Mouse (Mus musculus): ENCODE measurements around the gene Tmem145.

Gene Tmem145

GRCm38 (mm10) chr7:25275555-25276298, 30.2 kb upstream of the Tmem145 start:
- DNase-seq (ENCODE audit: extremely low read depth, low read depth, low spot score): no peak

GRCm38 (mm10) chr7:25277405-25277804, 28.5 kb upstream of the Tmem145 start:
- DNase-seq (ENCODE audit: extremely low read depth, low read depth, low spot score): no peak

GRCm38 (mm10) chr7:25277998-25278340, 27.9 kb upstream of the Tmem145 start:
- no peak for DNase-seq (ENCODE audit: extremely low read depth, low read depth, low spot score)

- no peak for DNase-seq (ENCODE audit: extremely low read depth, low read depth, low spot score)
These were observed 27.4 kb upstream of the Tmem145 start for GRCm38 (mm10) chr7:25278341-25279075.

- DNase-seq (ENCODE audit: extremely low read depth, low read depth, low spot score): no peak
These were observed 26.6 kb upstream of the Tmem145 start for GRCm38 (mm10) chr7:25279076-25279860.

- no peak for DNase-seq (ENCODE audit: extremely low read depth, low read depth, low spot score)
These were observed 25.8 kb upstream of the Tmem145 start for GRCm38 (mm10) chr7:25279861-25280791.

GRCm38 (mm10) chr7:25281166-25281733, 24.7 kb upstream of the Tmem145 start:
- DNase-seq (ENCODE audit: extremely low read depth, low read depth, low spot score): no peak

- DNase-seq (ENCODE audit: extremely low read depth, low read depth, low spot score): no peak
These were observed 23.9 kb upstream of the Tmem145 start for GRCm38 (mm10) chr7:25281734-25282601.

- no peak for DNase-seq (ENCODE audit: extremely low read depth, low read depth, low spot score)
These were observed 23.1 kb upstream of the Tmem145 start for GRCm38 (mm10) chr7:25282731-25283211.

GRCm38 (mm10) chr7:25283637-25284036, 22.3 kb upstream of the Tmem145 start:
- no peak for DNase-seq (ENCODE audit: extremely low read depth, low read depth, low spot score)

GRCm38 (mm10) chr7:25284171-25284570, 21.7 kb upstream of the Tmem145 start:
- DNase-seq (ENCODE audit: extremely low read depth, low read depth, low spot score): no peak

- DNase-seq (ENCODE audit: extremely low read depth, low read depth, low spot score): no peak
These were observed 21.1 kb upstream of the Tmem145 start for GRCm38 (mm10) chr7:25284766-25285165.

- DNase-seq (ENCODE audit: extremely low read depth, low read depth, low spot score): no peak
These were observed 20.2 kb upstream of the Tmem145 start for GRCm38 (mm10) chr7:25285511-25286238.

- no peak for DNase-seq (ENCODE audit: extremely low read depth, low read depth, low spot score)
These were observed 18.9 kb upstream of the Tmem145 start for GRCm38 (mm10) chr7:25286989-25287388.

- DNase-seq (ENCODE audit: extremely low read depth, low read depth, low spot score): no peak
These were observed 17.9 kb upstream of the Tmem145 start for GRCm38 (mm10) chr7:25288011-25288410.

GRCm38 (mm10) chr7:25288721-25289120, 17.2 kb upstream of the Tmem145 start:
- DNase-seq (ENCODE audit: extremely low read depth, low read depth, low spot score): no peak

GRCm38 (mm10) chr7:25289925-25290324, 16.0 kb upstream of the Tmem145 start:
- no peak for DNase-seq (ENCODE audit: extremely low read depth, low read depth, low spot score)

- no peak for DNase-seq (ENCODE audit: extremely low read depth, low read depth, low spot score)
These were observed 15.4 kb upstream of the Tmem145 start for GRCm38 (mm10) chr7:25290463-25290862.
